Mouse (Mus musculus) thymus, postnatal 10 days (tissue): Measurements from ENCODE around the gene Adamtsl1.

Source experiments
- DNase-seq, 2 experiments: peaks; one replicate each; pipeline ENCODE4 v3.0.0; 2021; ENCODE audit warnings: low spot score in 2 of 2

Adamtsl1 gene

GRCm38 (mm10) chr4:86191195-86191594, 677.2 kb downstream of the Adamtsl1 start:
- DNase-seq = no peak

- no peak for DNase-seq
Observed at GRCm38 (mm10) chr4:86201766-86202165, 687.8 kb downstream of the Adamtsl1 start.

- DNase-seq = no peak
Observed at GRCm38 (mm10) chr4:86203288-86203687, 689.3 kb downstream of the Adamtsl1 start.

- no peak for DNase-seq
Observed at GRCm38 (mm10) chr4:86224875-86225274, 710.9 kb downstream of the Adamtsl1 start.

GRCm38 (mm10) chr4:86227096-86227495, 713.1 kb downstream of the Adamtsl1 start:
- no peak for DNase-seq

- DNase-seq = no peak
Observed at GRCm38 (mm10) chr4:86233197-86233596, 719.2 kb downstream of the Adamtsl1 start.

GRCm38 (mm10) chr4:86241854-86242424, 728.0 kb downstream of the Adamtsl1 start:
- no peak for DNase-seq

- DNase-seq = no peak
Observed at GRCm38 (mm10) chr4:86270085-86270484, 756.1 kb downstream of the Adamtsl1 start.

GRCm38 (mm10) chr4:86273703-86274355, 759.9 kb downstream of the Adamtsl1 start:
- DNase-seq = no peak

GRCm38 (mm10) chr4:86274663-86275062, 760.7 kb downstream of the Adamtsl1 start:
- no peak for DNase-seq

GRCm38 (mm10) chr4:86276021-86276813, 762.2 kb downstream of the Adamtsl1 start:
- DNase-seq = no peak

- no peak for DNase-seq
Observed at GRCm38 (mm10) chr4:86278546-86278945, 764.6 kb downstream of the Adamtsl1 start.

GRCm38 (mm10) chr4:86286572-86286971, 772.6 kb downstream of the Adamtsl1 start:
- DNase-seq = no peak

- DNase-seq = no peak
Observed at GRCm38 (mm10) chr4:86288264-86288663, 774.3 kb downstream of the Adamtsl1 start.

- DNase-seq = no peak
Observed at GRCm38 (mm10) chr4:86289511-86290273, 775.7 kb downstream of the Adamtsl1 start.

GRCm38 (mm10) chr4:86294828-86295251, 780.9 kb downstream of the Adamtsl1 start:
- DNase-seq = no peak

- DNase-seq = no peak
Observed at GRCm38 (mm10) chr4:86301469-86301868, 787.5 kb downstream of the Adamtsl1 start.

GRCm38 (mm10) chr4:86302095-86302494, 788.1 kb downstream of the Adamtsl1 start:
- no peak for DNase-seq

- no peak for DNase-seq
Observed at GRCm38 (mm10) chr4:86306753-86307152, 792.8 kb downstream of the Adamtsl1 start.

- no peak for DNase-seq
Observed at GRCm38 (mm10) chr4:86309178-86309577, 795.2 kb downstream of the Adamtsl1 start.

GRCm38 (mm10) chr4:86310806-86311730, 797.1 kb downstream of the Adamtsl1 start:
- no peak for DNase-seq
